In the genomic region with DNA sequence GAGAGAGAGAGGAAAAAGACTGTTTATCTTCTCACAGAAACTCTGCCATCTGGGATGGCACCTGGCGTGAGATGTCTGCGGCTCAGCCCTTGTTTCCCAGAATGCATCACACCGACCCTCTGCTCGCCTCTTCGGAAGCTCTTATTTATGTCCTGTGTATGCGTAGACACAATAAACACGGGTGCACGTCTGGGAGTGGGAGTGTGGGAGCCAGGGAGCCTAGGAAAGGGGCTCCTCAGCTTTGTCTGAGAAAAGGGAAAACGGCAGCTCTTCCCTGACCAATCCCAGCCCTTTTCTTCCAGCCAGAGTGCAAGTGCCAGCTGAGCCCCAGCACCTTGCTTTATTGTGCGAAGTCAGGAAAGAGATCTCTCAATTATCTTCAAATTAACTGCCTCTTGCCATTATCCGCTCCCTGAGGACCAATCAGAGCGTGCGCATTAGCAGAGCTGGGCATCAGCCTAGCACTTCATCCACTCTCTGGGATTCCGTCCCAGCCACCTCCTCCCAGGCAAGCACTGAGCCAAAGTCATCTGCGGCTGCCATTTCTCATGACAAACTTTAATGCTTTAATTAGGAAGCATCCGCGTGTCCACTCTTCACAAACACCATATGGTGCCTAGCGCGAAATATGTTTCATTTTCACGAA, we compare ENCODE assay signal across 8 mouse cellular contexts.
DNase-seq lines count a peak whose midpoint lies in the region; ATAC-seq lines count a peak whose summit lies in the region.

No protein-coding gene starts in this region.

- no peak overlapping the region for H3K27ac ChIP-seq in lung, embryonic 15.5 days
- no peak overlapping the region for H3K27ac ChIP-seq in embryonic facial prominence, embryonic 13.5 days
- peak overlapping the region; percentile 79 for H3K27ac ChIP-seq in neural tube, embryonic 15.5 days (replicated peaks)

- no peak overlapping the region for H3K9ac ChIP-seq in lung, embryonic 15.5 days
- no peak overlapping the region for H3K9ac ChIP-seq in embryonic facial prominence, embryonic 13.5 days
- peak overlapping the region; percentile 39 for H3K9ac ChIP-seq in neural tube, embryonic 15.5 days (replicated peaks)

- intact Hi-C loops in heart, postnatal 10 days (cut with DNase I), result no loop called here
- intact Hi-C loops in left cerebral cortex, postnatal 4 days (cut with DNase I), result no loop called here

- H3K27me3 ChIP-seq in lung, embryonic 15.5 days, result peaks cover 13% of the 10 kb centered on the region; the same call in 1 of the 2 replicates
- H3K27me3 ChIP-seq in embryonic facial prominence, embryonic 13.5 days, result peaks cover 7% of the 10 kb centered on the region; the same call in 1 of the 2 replicates
- no peaks in the 10 kb centered on the region for H3K27me3 ChIP-seq in neural tube, embryonic 15.5 days (replicated peaks)

- H3K4me2 ChIP-seq in lung, embryonic 15.5 days, result peak overlapping the region; percentile 51
- H3K4me2 ChIP-seq in embryonic facial prominence, embryonic 13.5 days, result peak overlapping the region; percentile 29
- H3K4me2 ChIP-seq in neural tube, embryonic 15.5 days, result peak overlapping the region; percentile 67

- H3K9me3 ChIP-seq in lung, embryonic 15.5 days, result no peaks in the 10 kb centered on the region
- no peaks in the 10 kb centered on the region for H3K9me3 ChIP-seq in embryonic facial prominence, embryonic 13.5 days
- no peaks in the 10 kb centered on the region for H3K9me3 ChIP-seq in neural tube, embryonic 15.5 days (replicated peaks)

- no peaks in the 10 kb centered on the region for H3K36me3 ChIP-seq in lung, embryonic 15.5 days
- no peaks in the 10 kb centered on the region for H3K36me3 ChIP-seq in embryonic facial prominence, embryonic 13.5 days
- H3K36me3 ChIP-seq in neural tube, embryonic 15.5 days, result no peaks in the 10 kb centered on the region

- DNase-seq in lung, postnatal 25 days (ENCODE audit: low spot score), result no peak
- peak; percentile 36 to 37 for DNase-seq in heart, postnatal 10 days
- DNase-seq in left cerebral cortex, postnatal 4 days, result peak; percentile 85
- DNase-seq in spleen, adult 12 weeks (ENCODE audit: low spot score), result no peak

- H3K4me3 ChIP-seq in lung, embryonic 15.5 days, result peak overlapping the region; percentile 18
- H3K4me3 ChIP-seq in embryonic facial prominence, embryonic 13.5 days, result no peak overlapping the region
- H3K4me3 ChIP-seq in neural tube, embryonic 15.5 days (replicated peaks), result peak overlapping the region; percentile 32

- 31% methylated on average over 20 of the region's 20 CpGs for WGBS in lung, embryonic 15.5 days
- WGBS in embryonic facial prominence, embryonic 13.5 days, result 61% methylated on average over 20 of the region's 20 CpGs
- 14% methylated on average over 20 of the region's 20 CpGs for WGBS in neural tube, embryonic 15.5 days

- ATAC-seq in lung, embryonic 15.5 days (ENCODE audit: borderline replicate concordance, extremely low read depth, low FRiP score, low TSS enrichment), result peak; percentile 85
- no peak for ATAC-seq in embryonic facial prominence, embryonic 13.5 days (ENCODE audit: insufficient number of reproducible peaks, insufficient read depth, low FRiP score, low TSS enrichment, low read depth)
- peak; percentile 77 for ATAC-seq in neural tube, embryonic 15.5 days (ENCODE audit: low FRiP score)
- no peak for ATAC-seq in megakaryocyte progenitor cell, adult 5-6 weeks (replicated peaks; ENCODE audit: poor library complexity)

- H3K4me1 ChIP-seq in lung, embryonic 15.5 days, result peaks cover 25% of the 10 kb centered on the region
- peaks cover 25% of the 10 kb centered on the region for H3K4me1 ChIP-seq in embryonic facial prominence, embryonic 13.5 days
- H3K4me1 ChIP-seq in neural tube, embryonic 15.5 days, result peaks cover 41% of the 10 kb centered on the region

Comparison
In these comparisons a context has a peak if more than half of its experiments do, and no peak if none do; other contexts are left out.
1. ATAC-seq: peak in lung, embryonic 15.5 days (single experiment) and neural tube, embryonic 15.5 days (single experiment); none in embryonic facial prominence, embryonic 13.5 days (single experiment) and megakaryocyte progenitor cell, adult 5-6 weeks (single experiment).
2. DNase-seq: peak in heart, postnatal 10 days (2 of 2) and left cerebral cortex, postnatal 4 days (single experiment); none in lung, postnatal 25 days (single experiment) and spleen, adult 12 weeks (single experiment).
3. Peak in every context shown above with its lines, with median percentiles within 50 percentile points of each other: H3K4me2 ChIP-seq.